Mouse (Mus musculus) fat pad, adult 2 months (tissue): ENCODE measurements at regions not wholly inside any gene's neighbourhood (a gene's known extent, or its start where the extent isn't known, plus 50 kb on each side); places are given as distances from the start of the nearest gene placed in this dataset.

ENCODE experiments used
- DNase-seq: peaks from one replicate; pipeline ENCODE4 v3.0.0-alpha.2; 2011; ENCODE audit warnings: low read depth, low spot score; ENCODE audit errors: extremely low read depth

GRCm38 (mm10) chr12:106721271-106722009, 711.4 kb downstream of the Vrk1 start:
- DNase-seq, result no peak

- no peak for DNase-seq
These were observed 712.0 kb downstream of the Vrk1 start for GRCm38 (mm10) chr12:106722010-106722362.

- DNase-seq, result no peak
These were observed 712.7 kb downstream of the Vrk1 start for GRCm38 (mm10) chr12:106722761-106723160.

GRCm38 (mm10) chr12:106726920-106727319, 716.9 kb downstream of the Vrk1 start:
- DNase-seq, result no peak

- DNase-seq, result no peak
These were observed 717.5 kb downstream of the Vrk1 start for GRCm38 (mm10) chr12:106727486-106727885.

GRCm38 (mm10) chr12:106729686-106730085, 719.7 kb downstream of the Vrk1 start:
- no peak for DNase-seq

- no peak for DNase-seq
These were observed 722.3 kb downstream of the Vrk1 start for GRCm38 (mm10) chr12:106732108-106732857.

- DNase-seq, result no peak
These were observed 738.7 kb downstream of the Vrk1 start for GRCm38 (mm10) chr12:106748765-106749164.

GRCm38 (mm10) chr12:106763552-106763951, 724.9 kb upstream of the 3110018I06Rik start:
- no peak for DNase-seq

- peak; percentile 3 for DNase-seq
These were observed 723.9 kb upstream of the 3110018I06Rik start for GRCm38 (mm10) chr12:106764516-106764915.

GRCm38 (mm10) chr12:106773536-106773935, 714.9 kb upstream of the 3110018I06Rik start:
- no peak for DNase-seq

- no peak for DNase-seq
These were observed 691.8 kb upstream of the 3110018I06Rik start for GRCm38 (mm10) chr12:106796596-106796995.

- DNase-seq, result no peak
These were observed 668.7 kb upstream of the 3110018I06Rik start for GRCm38 (mm10) chr12:106819736-106820135.

- no peak for DNase-seq
These were observed 666.1 kb upstream of the 3110018I06Rik start for GRCm38 (mm10) chr12:106822311-106822710.

- no peak for DNase-seq
These were observed 659.9 kb upstream of the 3110018I06Rik start for GRCm38 (mm10) chr12:106828542-106828941.

GRCm38 (mm10) chr12:106829323-106829722, 659.1 kb upstream of the 3110018I06Rik start:
- DNase-seq, result no peak

- no peak for DNase-seq
These were observed 653.2 kb upstream of the 3110018I06Rik start for GRCm38 (mm10) chr12:106835241-106835640.

- DNase-seq, result no peak
These were observed 648.8 kb upstream of the 3110018I06Rik start for GRCm38 (mm10) chr12:106839618-106840017.

- no peak for DNase-seq
These were observed 648.2 kb upstream of the 3110018I06Rik start for GRCm38 (mm10) chr12:106840150-106840651.

- DNase-seq, result no peak
These were observed 646.4 kb upstream of the 3110018I06Rik start for GRCm38 (mm10) chr12:106841996-106842395.

GRCm38 (mm10) chr12:106842396-106842795, 646.0 kb upstream of the 3110018I06Rik start:
- no peak for DNase-seq

- DNase-seq, result no peak
These were observed 636.8 kb upstream of the 3110018I06Rik start for GRCm38 (mm10) chr12:106851666-106852065.
